Mouse (Mus musculus): ENCODE data around the gene Hmgcll1. TPM values are rescaled to one million over a fixed set of nuclear protein-coding genes. Genes with fewer than 3 reads are reported as not detected.

Hmgcll1 gene
- 5.3 and 8.8 TPM in 2 replicates for polyA plus RNA-seq (2015; fragmentation: Nextera tagmentation; extraction: Ambion mirVana)

DNA sequence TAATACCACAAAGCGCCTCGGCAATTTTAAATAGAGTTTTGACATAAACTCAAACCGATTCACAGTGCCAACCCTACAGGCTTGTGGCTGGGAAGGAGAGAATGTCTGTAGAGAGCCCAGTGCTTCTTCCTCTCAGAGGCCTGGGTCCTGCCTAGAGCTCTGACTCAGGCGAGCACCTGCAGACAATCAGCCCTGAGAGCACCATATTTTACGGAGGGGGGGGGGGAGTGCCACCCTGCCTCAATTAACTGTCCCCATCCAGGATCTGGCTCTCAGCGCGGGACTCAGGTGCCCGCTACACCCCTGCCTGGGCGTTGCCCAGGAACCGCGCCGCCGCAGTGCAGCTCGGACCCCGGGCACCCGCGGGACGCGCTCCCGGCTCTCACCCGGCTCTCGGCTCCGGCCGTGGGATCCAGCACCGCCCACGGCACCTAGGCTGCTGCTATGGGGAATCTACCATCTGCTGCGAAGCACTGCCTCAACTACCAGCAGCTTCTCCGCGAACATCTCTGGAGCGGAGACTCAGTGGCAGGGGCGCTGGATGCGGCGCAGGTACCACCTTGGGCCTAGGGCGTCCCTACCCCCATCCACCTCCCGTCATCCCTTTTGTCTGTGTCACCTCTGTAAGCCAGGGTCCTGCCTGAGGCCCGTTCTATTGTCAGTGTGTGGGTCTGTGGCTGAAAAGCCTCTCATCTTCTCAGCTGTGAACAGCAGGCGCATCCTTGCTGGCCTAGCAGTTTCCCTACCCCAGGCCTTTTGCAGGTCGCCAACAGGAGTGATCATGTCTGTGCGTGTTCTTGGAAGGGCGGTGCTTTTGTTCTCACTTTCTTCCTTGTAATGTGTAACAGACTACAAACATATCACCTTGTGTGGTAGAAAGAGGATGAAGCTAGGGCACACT lies at the start of gene Hmgcll1:
Gene Hmgcll1 (plus strand): TSS at position 225 of the 901 bp plus-strand sequence.

Other genes starting within 250 kb of the Hmgcll1 start
- gene Bmp5, start 239.5 kb upstream of the Hmgcll1 start, polyA plus RNA-seq (2015; fragmentation: Nextera tagmentation; extraction: Ambion mirVana), result 2.5 and 3.7 TPM in 2 replicates
- not detected in 2 replicates for gene Gfral, start 198.8 kb downstream of the Hmgcll1 start, polyA plus RNA-seq (2015; fragmentation: Nextera tagmentation; extraction: Ambion mirVana)